Mouse (Mus musculus) mouse trophoblast stem cell (cell line): ENCODE results near the gene Mief2.

Experiments
- in situ Hi-C, 2 experiments: fragments of 300-500 bp; cut with MseI, MboI; formaldehyde crosslinking; loops; 2 replicates in 1 of 2; 3 replicates in 1 of 2; pipeline ENCODE4 v1.15.1; 2025

Gene Mief2

GRCm38 (mm10) chr11:60776829-60777740 is 48.9 kb downstream of the Mief2 start, which contains the start of the genes Top3a and Smcr8:
Gene Top3a (minus strand): TSS chr11:60777365.
Gene Smcr8 (plus strand): TSS chr11:60777524.
- in situ Hi-C loops = no loop called here

DNA sequence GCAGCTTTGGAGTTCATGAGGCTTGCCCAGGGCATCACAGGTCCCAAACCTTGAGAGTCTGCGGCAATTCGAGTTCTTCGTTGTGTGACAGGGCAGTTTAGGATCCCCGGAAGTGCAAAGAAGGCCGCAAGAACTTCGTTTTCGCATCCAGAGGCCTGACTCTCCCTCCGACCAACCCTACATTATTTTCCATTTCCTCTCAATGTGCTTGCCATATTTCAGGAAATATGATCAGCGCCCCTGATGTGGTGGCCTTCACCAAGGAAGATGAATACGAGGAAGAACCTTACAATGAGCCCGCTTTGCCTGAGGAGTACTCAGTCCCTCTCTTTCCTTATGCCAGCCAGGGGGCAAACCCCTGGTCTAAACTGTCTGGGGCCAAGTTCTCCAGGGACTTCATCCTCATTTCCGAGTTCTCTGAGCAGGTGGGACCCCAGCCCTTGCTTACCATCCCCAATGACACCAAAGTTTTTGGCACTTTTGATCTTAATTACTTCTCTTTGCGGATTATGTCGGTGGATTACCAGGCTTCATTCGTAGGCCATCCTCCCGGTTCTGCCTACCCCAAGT is 49.7 kb downstream of the Mief2 start:
- in situ Hi-C loops = no loop called here

GRCm38 (mm10) chr11:60779673-60780189 is 51.5 kb downstream of the Mief2 start:
- in situ Hi-C loops = no loop called here
